Mouse (Mus musculus): Measurements from ENCODE around the gene Prr19. TPM values are rescaled to one million over a fixed set of nuclear protein-coding genes. Genes with fewer than 3 reads are reported as not detected.
"Not testable (repeated sequence)": the region's sequence is repeated elsewhere in the genome, so short reads cannot be mapped to it uniquely, and the experiment has no call there.

Gene Prr19
- polyA plus RNA-seq, 1 experiment from 2014 or later, result 2.3 TPM

GRCm38 (mm10) chr7:25316532-25317445 lies 15.6 kb downstream of the Prr19 start, which contains the start of gene Megf8:
Gene Megf8 (plus strand): TSS chr7:25317164.
- 1% methylated on average over 52 of the region's 52 CpGs for WGBS
- Histone ChIP-seq H3K4me2 (peak within 1 kb of the TSS; percentile 100), H3K9ac (peak within 1 kb of the TSS; percentile 96), H3K4me3 (peak within 1 kb of the TSS; percentile 74), H3K4me1 (replicated peaks) (peaks cover 49% of the 10 kb centered on the region), H3K27me3 (peaks cover 39% of the 10 kb centered on the region), H3K27ac (peak within 1 kb of the TSS; percentile 93), H3K9me3 (no peaks in the 10 kb centered on the region), H3K36me3 (peaks cover 7% of the 10 kb centered on the region; the same call in 1 of the 2 replicates)
- peak; percentile 99 for ATAC-seq (ENCODE audit: low FRiP score)

DNA sequence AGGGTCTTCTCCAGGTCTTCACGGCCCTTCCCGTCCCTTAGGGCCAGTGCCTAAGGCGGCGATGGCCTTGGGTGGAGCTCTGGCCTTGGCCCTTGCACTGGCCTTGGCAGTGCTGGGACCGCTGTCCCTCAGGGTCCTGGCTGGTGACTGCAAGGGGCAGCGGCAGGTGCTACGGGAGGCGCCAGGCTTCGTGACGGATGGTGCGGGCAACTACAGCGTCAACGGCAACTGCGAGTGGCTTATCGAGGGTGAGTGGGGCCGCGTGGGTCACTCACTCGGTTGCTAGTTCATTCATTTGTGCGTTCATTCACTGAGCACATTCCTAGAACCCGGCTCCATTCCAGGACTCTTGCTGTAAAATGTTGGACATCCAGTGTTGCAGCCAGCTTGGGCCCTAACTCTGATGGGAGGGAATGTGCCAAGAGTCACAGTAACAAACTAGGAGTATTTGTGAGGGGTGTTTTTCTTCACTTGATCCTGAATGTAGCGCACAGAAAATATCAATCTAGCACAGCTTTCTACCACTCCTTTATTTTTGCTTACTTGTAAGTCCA lies 16.3 kb downstream of the Prr19 start:
- H3K4me3 ChIP-seq, result peak overlapping the region; percentile 74
- H3K4me2 ChIP-seq, result peak overlapping the region; percentile 100
- peaks cover 53% of the 10 kb centered on the region for H3K4me1 ChIP-seq (replicated peaks)
- ATAC-seq (ENCODE audit: low FRiP score), result no peak
- H3K36me3 ChIP-seq, result peaks cover 6% of the 10 kb centered on the region; the same call in 1 of the 2 replicates
- H3K9me3 ChIP-seq, result no peaks in the 10 kb centered on the region
- WGBS, result 11% methylated on average over 21 of the region's 21 CpGs
- H3K27ac ChIP-seq, result peak overlapping the region; percentile 93
- peak overlapping the region; percentile 96 for H3K9ac ChIP-seq
- H3K27me3 ChIP-seq, result peaks cover 31% of the 10 kb centered on the region

DNA sequence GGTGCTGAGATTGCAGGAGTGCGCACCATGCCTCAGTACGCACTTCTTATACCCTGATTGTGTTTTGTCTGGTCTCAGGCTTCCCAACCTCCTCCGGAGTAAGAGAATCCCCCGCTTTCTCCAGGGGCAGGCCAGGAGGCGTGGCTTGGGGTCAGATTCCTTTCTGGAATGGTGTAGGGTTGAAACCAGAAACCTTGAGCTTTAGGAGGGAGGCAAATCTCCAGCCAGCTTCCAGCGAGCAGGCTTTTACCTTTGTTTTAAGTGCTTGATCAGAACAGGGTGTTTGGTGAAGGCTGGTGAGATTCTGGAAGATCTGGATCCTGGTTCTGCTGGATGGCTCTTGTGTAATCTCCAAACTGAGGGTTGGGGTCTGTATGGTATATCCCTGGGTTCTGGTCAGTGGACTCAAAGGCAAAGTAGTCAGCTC lies 20.9 kb downstream of the Prr19 start:
- Histone ChIP-seq H3K27ac (peak overlapping the region; percentile 61), H3K4me2 (peak overlapping the region; percentile 19; the same call in 1 of the 2 replicates), H3K9ac (peak overlapping the region; percentile 3; the same call in 1 of the 2 replicates)

DNA sequence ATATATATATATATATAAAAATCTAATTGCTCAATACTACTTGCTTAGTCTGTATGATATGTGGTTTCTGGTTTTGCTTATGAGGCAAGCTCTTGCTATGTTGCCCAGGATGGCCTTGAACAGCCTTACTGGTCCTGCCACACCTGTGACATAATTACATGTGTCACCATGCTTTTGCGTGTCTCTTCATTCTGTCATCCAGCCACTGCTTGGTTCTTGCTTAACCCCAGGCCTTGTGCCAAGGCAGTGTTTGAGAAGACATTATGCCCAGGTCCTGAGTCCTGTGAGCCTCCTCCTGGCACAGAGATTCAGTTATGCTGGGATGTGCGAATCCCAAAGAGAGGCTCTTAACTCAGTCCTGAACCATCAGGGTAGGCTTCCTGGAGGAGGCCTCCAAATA lies 22.0 kb downstream of the Prr19 start:
- Histone ChIP-seq H3K27ac (no peak overlapping the region; the same call in 1 of the 2 replicates), H3K4me2 (no peak overlapping the region), H3K9ac (no peak overlapping the region), H3K4me3 (no peak overlapping the region), H3K4me1 (replicated peaks) (peaks cover 24% of the 10 kb centered on the region), H3K27me3 (no peaks in the 10 kb centered on the region), H3K36me3 (peaks cover 16% of the 10 kb centered on the region), H3K9me3 (no peaks in the 10 kb centered on the region)
- ATAC-seq (ENCODE audit: low FRiP score), result no peak
- 84% methylated on average over 2 of the region's 2 CpGs for WGBS

More for the DNA sequence above, 20.9 kb downstream of the Prr19 start:
- Histone ChIP-seq H3K9me3 (no peaks in the 10 kb centered on the region), H3K4me3 (no peak overlapping the region), H3K4me1 (replicated peaks) (peaks cover 34% of the 10 kb centered on the region), H3K27me3 (no peaks in the 10 kb centered on the region), H3K36me3 (peaks cover 7% of the 10 kb centered on the region)
- no peak for ATAC-seq (ENCODE audit: low FRiP score)
- 6% methylated on average over 6 of the region's 6 CpGs for WGBS

- not testable (repeated sequence) for ATAC-seq (ENCODE audit: low FRiP score); H3K4me3 ChIP-seq; H3K27ac ChIP-seq; H3K4me2 ChIP-seq; H3K9me3 ChIP-seq; H3K27me3 ChIP-seq; H3K9ac ChIP-seq
- Histone ChIP-seq H3K4me1 (replicated peaks) (peaks cover 14% of the 10 kb centered on the region), H3K36me3 (peaks cover 33% of the 10 kb centered on the region)
- WGBS, result 93% methylated on average over 6 of the region's 6 CpGs
Observed at GRCm38 (mm10) chr7:25325431-25325830, 24.2 kb downstream of the Prr19 start.

DNA sequence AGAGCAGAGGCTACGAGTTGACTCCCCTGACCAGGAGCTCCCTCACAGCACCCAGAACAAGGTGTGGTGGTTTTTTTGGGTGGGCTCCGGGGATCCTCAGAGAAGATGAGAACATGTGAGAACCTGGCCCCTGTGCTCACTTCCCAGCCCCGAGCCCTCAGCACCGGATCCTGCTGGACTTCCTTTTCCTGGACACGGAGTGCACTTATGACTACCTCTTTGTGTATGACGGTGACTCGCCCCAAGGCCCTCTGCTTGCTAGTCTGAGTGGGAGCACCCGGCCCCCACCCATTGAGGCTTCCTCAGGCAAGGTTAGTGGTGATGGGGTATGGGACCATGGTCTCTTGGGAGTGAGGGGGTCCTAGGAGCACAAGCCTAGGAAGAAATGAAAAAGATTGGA lies 25.0 kb downstream of the Prr19 start:
- Histone ChIP-seq H3K4me2 (no peak overlapping the region), H3K9ac (no peak overlapping the region), H3K9me3 (no peaks in the 10 kb centered on the region), H3K4me3 (no peak overlapping the region), H3K27ac (no peak overlapping the region), H3K4me1 (replicated peaks) (peaks cover 10% of the 10 kb centered on the region), H3K36me3 (peaks cover 41% of the 10 kb centered on the region), H3K27me3 (no peaks in the 10 kb centered on the region)
- 92% methylated on average over 8 of the region's 8 CpGs for WGBS
- ATAC-seq (ENCODE audit: low FRiP score), result no peak

GRCm38 (mm10) chr7:25333596-25334307 lies 32.5 kb downstream of the Prr19 start:
- ATAC-seq (ENCODE audit: low FRiP score), result 0 out of 2 replicates have a peak, but pooled peaks have one; percentile 39
- Histone ChIP-seq H3K27ac (no peak overlapping the region), H3K4me3 (no peak overlapping the region), H3K27me3 (no peaks in the 10 kb centered on the region), H3K9me3 (no peaks in the 10 kb centered on the region), H3K4me2 (no peak overlapping the region), H3K36me3 (peaks cover 80% of the 10 kb centered on the region), H3K9ac (no peak overlapping the region), H3K4me1 (replicated peaks) (0 out of 2 replicates have a peak, but pooled peaks cover 2% of the 10 kb centered on the region)
- 38% methylated on average over 16 of the region's 16 CpGs for WGBS

DNA sequence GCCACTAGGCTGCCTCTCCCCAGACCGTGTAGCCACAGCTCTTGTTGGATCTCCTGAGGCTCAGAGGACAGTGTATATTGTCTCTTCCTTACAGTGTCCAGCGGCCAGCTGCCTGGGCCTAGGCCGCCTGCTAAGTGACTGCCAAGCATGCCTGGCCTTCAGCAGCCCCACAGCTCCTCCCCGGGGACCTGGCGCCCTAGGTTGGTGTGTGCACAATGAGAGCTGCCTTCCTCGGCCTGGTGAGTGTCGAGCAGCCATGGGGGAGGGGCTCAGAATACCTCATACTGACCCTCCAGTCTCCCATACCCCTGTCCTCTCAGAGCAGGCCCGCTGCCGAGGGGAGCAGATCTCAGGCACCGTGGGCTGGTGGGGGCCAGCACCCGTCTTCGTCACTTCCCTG lies 33.3 kb downstream of the Prr19 start:
- ATAC-seq (ENCODE audit: low FRiP score), result 0 out of 2 replicates have a peak, but pooled peaks have one; percentile 7

GRCm38 (mm10) chr7:25339329-25339728 lies 38.1 kb downstream of the Prr19 start:
- H3K9me3 ChIP-seq, result no peaks in the 10 kb centered on the region
- H3K9ac ChIP-seq, result peak overlapping the region; percentile 19; the same call in 1 of the 2 replicates
- peaks cover 91% of the 10 kb centered on the region for H3K36me3 ChIP-seq
- no peaks in the 10 kb centered on the region for H3K27me3 ChIP-seq
- no peak for ATAC-seq (ENCODE audit: low FRiP score)
- WGBS, result 92% methylated on average over 9 of the region's 9 CpGs
- H3K27ac ChIP-seq, result no peak overlapping the region
- peaks cover 8% of the 10 kb centered on the region for H3K4me1 ChIP-seq (replicated peaks)
- no peak overlapping the region for H3K4me3 ChIP-seq
- no peak overlapping the region for H3K4me2 ChIP-seq

More for the DNA sequence above, 33.3 kb downstream of the Prr19 start:
- no peaks in the 10 kb centered on the region for H3K9me3 ChIP-seq
- peaks cover 84% of the 10 kb centered on the region for H3K36me3 ChIP-seq
- H3K4me3 ChIP-seq, result no peak overlapping the region
- no peak overlapping the region for H3K9ac ChIP-seq
- no peak overlapping the region for H3K27ac ChIP-seq
- no peaks in the 10 kb centered on the region for H3K27me3 ChIP-seq
- no peak overlapping the region for H3K4me2 ChIP-seq
- 84% methylated on average over 12 of the region's 12 CpGs for WGBS
- H3K4me1 ChIP-seq (replicated peaks), result 0 out of 2 replicates have a peak, but pooled peaks cover 2% of the 10 kb centered on the region

DNA sequence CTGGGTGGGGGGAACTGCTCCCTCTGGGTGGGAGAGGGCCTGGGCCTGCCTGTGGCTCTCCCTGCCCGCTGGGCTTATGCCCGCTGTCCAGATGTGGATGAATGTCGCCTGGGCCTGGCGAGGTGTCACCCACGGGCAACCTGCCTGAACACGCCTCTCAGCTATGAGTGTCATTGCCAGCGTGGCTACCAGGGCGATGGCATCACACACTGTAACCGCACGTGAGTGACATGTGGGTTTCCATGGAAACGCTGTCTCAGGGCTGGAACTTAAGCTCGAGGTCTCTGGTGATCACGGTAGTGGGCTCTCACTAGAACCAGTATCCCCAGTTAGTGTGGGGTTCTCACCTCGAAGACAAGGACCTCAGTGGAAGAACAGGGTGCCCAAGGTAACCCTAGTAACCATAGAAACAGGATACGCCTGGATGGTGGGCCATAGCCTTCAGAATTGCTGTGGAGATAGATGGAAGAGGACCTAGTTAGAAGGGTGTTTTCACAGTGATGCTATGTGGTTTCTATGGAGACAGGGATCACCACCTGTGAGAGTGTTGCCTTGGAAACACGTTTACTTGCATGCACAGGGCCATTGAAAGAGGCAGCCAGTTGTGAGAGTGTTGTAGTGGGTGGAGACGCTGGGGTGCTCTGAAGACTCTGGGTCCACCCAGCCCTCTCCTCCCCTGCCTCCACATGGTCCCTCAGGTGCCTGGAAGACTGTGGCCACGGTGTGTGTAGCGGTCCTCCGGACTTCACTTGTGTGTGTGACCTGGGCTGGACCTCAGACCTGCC lies 40.0 kb downstream of the Prr19 start:
- WGBS, result 72% methylated on average over 20 of the region's 20 CpGs
- Histone ChIP-seq H3K36me3 (peaks cover 91% of the 10 kb centered on the region), H3K27ac (no peak overlapping the region)

DNA sequence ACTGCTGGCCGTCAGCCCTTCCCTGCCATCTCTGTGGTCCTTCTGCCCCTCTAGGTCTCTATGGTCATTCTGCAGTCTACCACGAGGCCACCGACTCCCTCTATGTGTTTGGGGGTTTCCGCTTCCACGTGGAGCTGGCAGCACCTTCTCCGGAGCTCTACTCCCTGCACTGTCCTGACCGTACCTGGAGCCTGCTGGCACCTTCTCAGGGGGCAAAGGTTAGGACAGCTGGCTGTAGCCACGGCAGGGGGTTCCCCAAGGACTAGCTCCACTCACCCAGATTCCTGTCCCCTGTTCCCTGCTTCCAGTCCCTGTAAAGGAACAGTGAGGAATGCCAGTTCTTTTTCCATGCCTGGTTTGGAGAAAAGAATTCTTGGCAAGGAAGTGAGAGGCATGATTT lies 47.6 kb downstream of the Prr19 start:
- 0 out of 2 replicates have a peak, but pooled peaks cover 10% of the 10 kb centered on the region for H3K9me3 ChIP-seq
- H3K27ac ChIP-seq, result no peak overlapping the region
- peaks cover 99% of the 10 kb centered on the region for H3K36me3 ChIP-seq
- 97% methylated on average over 8 of the region's 8 CpGs for WGBS
- H3K4me2 ChIP-seq, result no peak overlapping the region
- H3K9ac ChIP-seq, result no peak overlapping the region
- H3K27me3 ChIP-seq, result no peaks in the 10 kb centered on the region
- no peak overlapping the region for H3K4me3 ChIP-seq
- H3K4me1 ChIP-seq (replicated peaks), result no peaks in the 10 kb centered on the region
- no peak for ATAC-seq (ENCODE audit: low FRiP score)

More for the DNA sequence above, 40.0 kb downstream of the Prr19 start:
- Histone ChIP-seq H3K4me3 (no peak overlapping the region), H3K4me2 (no peak overlapping the region), H3K4me1 (replicated peaks) (peaks cover 8% of the 10 kb centered on the region), H3K27me3 (no peaks in the 10 kb centered on the region), H3K9ac (no peak overlapping the region), H3K9me3 (no peaks in the 10 kb centered on the region)
- peak; percentile 23; the same call in 1 of the 2 replicates for ATAC-seq (ENCODE audit: low FRiP score)

Measured in hindbrain, embryonic 13.5 days (tissue).